Mouse (Mus musculus): ENCODE results near the gene Kir3dl2. TPM values are rescaled to one million over a fixed set of nuclear protein-coding genes. Genes with fewer than 3 reads are reported as not detected.

Gene Kir3dl2
- polyA plus RNA-seq (2012; fragmentation: generic; extraction: Trizol) = not detected

DNA sequence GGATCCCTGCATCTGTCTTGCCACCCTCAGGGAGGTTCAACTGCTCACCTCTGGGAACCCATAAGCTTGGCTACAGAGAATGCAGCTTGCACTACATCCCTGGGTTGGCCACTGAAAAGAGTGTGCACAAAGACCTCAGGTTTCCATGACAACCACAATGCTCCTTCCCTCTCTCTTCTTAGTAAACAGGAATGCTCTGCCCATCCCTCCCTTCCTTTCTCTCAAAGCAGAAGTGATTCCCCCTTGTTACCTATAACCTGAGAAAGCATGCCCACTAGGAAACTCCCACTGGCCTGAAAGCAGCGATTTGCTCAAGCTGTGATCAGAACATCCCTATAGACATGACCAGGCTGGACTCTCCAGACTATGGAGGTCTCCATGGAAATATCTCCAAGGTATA, at the start of gene Kir3dl2:
TSS of gene Kir3dl2 (minus strand) at position 101 of the 400 bp plus-strand sequence.

DNA sequence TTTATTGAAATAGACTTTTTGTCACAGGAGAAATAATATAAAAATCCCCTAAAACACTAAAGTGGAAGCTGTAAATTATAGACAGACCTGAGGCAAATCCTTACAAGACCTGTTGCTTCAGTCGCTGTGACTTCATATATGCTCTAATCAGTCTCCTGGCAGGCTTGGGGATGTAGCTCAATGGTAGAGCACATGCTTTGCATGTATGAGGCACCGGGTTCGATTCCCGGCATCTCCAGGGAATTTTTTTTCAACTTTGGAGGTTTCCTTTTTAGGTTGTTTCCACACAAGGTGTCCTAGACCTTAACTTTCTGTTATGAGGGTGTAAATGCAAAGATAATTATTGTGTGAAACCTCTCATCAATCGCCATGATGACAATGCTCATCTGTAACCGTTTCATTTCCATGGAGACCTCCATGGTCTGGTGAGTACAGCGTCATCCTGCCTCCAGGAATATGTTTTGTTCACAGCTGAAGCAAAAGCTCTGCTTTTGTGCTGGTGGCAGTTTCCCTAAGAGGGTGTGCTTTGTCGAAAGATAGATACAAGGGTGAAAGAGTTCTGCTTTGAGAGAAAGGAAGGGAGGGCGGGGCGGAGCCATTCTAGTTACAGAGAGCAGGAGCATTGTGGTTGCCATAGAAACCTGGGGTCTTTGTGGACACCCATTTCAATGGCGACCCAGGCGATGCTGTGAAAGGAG, 46.5 kb upstream of the Kir3dl2 start, which contains the start of gene Tceal3:
TSS of gene Tceal3 (plus strand) at position 644 of the 698 bp plus-strand sequence.

DNA sequence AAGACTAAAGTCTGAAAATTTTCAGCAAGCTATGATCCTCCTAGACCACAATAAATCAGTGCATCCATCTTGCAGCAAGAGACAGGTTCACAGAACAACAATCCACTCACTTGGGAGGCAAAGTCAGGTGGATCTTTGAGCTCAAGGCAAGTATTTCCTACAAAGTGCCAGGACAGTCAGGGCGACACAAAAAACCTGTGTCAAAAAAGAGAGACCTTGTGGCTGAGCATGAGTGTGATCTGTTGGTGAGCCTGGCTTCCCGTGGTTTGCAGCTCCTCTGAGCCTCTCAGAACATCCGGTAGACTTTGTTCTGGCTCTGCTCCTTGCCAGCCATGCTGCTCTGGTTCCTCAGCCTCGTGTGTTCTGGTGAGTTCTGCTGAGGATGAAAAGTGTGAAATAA, 26.2 kb downstream of the Kir3dl2 start, which contains the start of gene Kir3dl1:
TSS of gene Kir3dl1 (plus strand) at position 301 of the 400 bp plus-strand sequence.

Other genes starting within 250 kb of the Kir3dl2 start
- gene Kir3dl1, start 26.1 kb downstream of the Kir3dl2 start, polyA plus RNA-seq (2012; fragmentation: generic; extraction: Trizol) = not detected
- not detected for gene Tceal3, start 46.8 kb upstream of the Kir3dl2 start, polyA plus RNA-seq (2012; fragmentation: generic; extraction: Trizol)
- 1 to 10 TPM in 1 of 2 experiments, under 1 TPM in 1; 0.09 to 1.4 TPM for gene Tceal1, start 163.9 kb upstream of the Kir3dl2 start, polyA plus RNA-seq (2012; fragmentation: generic; extraction: Trizol)
- 100 to 1,000 TPM in 1 of 2 experiments, 10 to 100 TPM in 1; 22.8 to 196 TPM for gene Morf4l2, start 199.6 kb upstream of the Kir3dl2 start, polyA plus RNA-seq (2012; fragmentation: generic; extraction: Trizol)
- gene Glra4, start 236.1 kb upstream of the Kir3dl2 start, polyA plus RNA-seq (2012; fragmentation: generic; extraction: Trizol) = not detected

Measured in C3H10T1/2 (cell line).